Mouse (Mus musculus) ZHBTc4 (cell line): Measurements from ENCODE around the gene Xrcc4.
"Not testable (repeated sequence)": the region's sequence is repeated elsewhere in the genome, so short reads cannot be mapped to it uniquely, and the experiment has no call there.

ENCODE experiments used
- DNase-seq: peaks from one replicate; pipeline ENCODE4 v3.0.0-alpha.2; 2011; ENCODE audit warnings: low read depth, low spot score

The Xrcc4 gene

GRCm38 (mm10) chr13:90088962-90089824 is at the start of gene Xrcc4, which contains the start of gene Tmem167:
Gene Xrcc4, minus strand, starts transcription at chr13:90089608.
Gene Tmem167, plus strand, starts transcription at chr13:90089123.
- DNase-seq: peak; percentile 98

GRCm38 (mm10) chr13:90136156-90136910 is 46.9 kb upstream of the Xrcc4 start:
- no peak for DNase-seq

GRCm38 (mm10) chr13:90111681-90112080 is 22.3 kb upstream of the Xrcc4 start:
- DNase-seq: no peak

DNA sequence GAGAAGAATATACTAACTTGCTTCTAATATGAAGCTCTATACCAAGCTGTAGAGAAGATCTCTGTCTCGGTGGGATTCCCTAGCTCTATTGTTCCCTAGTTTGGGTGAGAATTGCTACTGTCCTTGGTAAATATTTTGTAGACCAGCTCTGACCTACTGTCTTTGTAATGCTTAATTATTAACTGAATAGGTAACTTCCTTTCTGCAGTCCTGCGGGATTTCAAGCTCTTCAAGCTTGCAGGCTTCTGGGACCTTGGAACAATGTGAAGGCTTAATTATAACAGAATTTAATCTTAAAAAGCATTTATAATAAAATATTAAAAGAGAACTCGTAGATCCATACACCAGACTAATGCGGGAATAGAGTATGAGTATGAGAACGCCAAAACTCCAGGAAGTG is 19.3 kb upstream of the Xrcc4 start:
- not testable (repeated sequence) for DNase-seq

DNA sequence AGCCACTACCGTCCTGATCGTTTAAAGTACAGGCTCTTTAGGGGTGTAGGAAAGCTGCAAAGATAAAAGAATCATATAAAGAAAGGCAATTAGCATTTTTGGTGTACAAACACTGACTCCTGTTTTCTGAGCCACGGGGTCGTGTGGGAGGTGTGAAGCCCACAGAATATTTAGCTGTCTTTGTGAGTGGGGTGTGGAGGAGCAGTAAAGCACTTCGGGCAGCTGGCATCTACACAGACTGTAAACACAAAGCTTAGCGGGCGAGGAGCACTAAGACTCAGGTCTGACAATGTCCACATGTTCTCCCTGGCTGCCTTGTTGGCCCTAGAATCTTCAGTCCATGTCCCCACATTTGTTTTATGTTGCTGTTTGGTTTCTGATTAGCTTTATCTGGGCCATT is 16.7 kb upstream of the Xrcc4 start:
- DNase-seq: no peak

- no peak for DNase-seq
These were observed 12.1 kb upstream of the Xrcc4 start for GRCm38 (mm10) chr13:90101514-90101913.

DNA sequence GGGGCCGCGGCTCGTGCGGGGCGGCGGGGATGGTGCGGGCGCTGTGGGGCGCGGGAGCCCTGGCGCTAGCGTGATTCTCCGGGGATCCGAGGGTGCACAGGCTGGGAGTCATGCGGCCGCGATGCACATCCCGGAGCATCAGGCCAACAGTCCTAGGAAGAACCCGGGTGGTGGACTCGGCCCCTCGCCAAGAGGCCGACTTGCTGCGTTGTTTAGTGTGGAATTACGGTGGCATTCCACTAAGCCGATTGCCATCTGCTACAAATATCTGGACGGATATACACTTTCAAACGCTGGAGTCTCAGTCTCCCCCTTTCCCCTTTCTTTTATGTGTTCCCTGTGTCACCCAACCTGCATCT is 396 bp upstream of the Xrcc4 start:
- DNase-seq: no peak

- no peak for DNase-seq
These were observed 27.5 kb downstream of the Xrcc4 start for GRCm38 (mm10) chr13:90061877-90062276.

DNA sequence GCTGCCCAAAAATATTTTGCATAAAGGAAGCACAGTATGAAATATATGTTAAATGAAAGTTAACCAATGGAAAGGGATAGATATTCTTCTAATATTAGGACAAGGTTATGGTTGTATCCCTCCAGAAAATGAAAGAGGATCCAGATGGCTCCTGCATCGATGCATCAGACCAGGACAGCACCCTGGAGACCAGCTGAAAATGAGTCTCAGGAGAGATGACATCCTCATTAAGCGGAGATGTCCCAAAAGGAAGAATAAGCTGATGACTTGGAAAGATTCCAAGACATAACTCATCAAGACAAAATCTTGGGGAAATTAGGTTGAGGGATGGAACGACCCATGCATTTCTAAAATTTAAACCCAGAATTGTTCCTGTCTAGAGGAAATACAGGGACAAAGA is 37.0 kb downstream of the Xrcc4 start:
- DNase-seq: no peak

GRCm38 (mm10) chr13:90051735-90052134 is 37.7 kb downstream of the Xrcc4 start:
- DNase-seq: no peak

DNA sequence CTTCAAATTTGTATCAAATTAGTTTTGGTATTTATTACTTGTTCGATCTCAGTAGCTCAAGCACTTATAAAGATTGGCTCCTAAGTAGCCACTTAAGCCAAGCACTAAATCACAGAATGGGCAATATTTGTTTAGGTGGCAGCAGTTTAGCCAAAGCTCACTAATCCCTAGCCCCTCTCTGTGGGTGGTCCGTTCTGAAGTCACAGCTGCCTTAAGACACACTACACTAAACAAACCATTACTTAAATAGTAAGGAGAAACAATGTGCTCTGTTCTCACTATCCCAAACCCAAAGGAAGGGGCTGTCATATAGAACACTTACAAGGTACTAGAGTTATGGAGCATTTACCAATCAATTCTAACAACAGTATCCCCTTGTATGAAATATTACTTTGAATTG is 49.8 kb downstream of the Xrcc4 start:
- DNase-seq: peak; percentile 6

DNA sequence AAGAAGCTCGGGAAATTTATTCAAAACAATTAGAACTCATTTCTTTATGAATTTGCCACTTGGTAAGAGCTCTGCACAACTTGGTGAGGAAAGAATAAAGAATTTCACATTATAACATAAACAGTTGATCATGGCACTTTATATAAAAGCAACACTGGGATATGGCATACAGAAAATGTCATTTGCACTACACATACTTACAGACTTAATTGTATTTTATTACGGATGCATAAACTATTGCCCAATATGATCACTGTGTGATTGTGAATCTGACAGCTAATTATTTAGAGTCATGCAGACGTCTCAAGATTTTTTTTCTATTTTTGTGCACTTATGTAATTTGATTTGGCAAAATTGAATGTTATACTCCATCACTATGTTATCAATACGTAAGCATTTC is 56.4 kb downstream of the Xrcc4 start:
- DNase-seq: no peak

- DNase-seq: no peak
These were observed 56.9 kb downstream of the Xrcc4 start for GRCm38 (mm10) chr13:90032523-90032922.

DNA sequence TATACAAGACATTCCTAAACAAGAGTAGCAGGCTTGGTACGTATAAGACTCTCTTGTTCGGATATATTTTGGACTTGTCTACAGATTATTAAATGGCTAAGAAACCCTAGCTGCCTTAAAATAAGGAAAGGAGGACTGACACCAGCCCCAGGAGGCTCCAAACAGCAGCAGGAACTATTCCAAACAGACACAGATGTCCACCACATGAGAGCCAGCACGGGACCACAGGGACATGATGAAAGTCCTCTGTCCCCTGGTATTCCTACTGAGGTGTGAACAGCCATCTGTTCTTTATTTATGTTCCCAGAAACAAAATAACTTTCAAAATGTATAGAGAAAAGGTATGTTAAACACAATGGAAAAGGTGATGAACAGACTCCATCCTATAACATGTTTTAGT is 58.5 kb downstream of the Xrcc4 start:
- no peak for DNase-seq

DNA sequence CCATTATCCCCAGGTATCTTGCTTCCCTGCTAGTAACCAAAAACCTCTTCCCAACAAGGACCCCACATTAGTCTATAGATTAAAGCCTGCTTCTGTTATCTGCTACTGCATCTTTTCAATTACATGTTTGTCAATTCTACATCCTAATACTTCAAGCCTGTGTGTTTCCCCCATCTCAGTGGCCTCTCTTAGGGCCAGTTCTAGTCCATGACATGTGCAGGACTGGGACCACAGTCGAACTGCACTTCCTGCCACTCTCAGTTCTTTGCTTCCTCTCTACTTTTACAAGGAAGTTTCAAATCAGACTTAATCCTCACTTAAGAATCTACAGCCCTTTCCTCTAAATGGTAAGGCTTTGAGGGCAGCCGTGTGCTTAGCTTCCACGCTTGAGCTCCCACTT is 76.8 kb downstream of the Xrcc4 start:
- DNase-seq: no peak

DNA sequence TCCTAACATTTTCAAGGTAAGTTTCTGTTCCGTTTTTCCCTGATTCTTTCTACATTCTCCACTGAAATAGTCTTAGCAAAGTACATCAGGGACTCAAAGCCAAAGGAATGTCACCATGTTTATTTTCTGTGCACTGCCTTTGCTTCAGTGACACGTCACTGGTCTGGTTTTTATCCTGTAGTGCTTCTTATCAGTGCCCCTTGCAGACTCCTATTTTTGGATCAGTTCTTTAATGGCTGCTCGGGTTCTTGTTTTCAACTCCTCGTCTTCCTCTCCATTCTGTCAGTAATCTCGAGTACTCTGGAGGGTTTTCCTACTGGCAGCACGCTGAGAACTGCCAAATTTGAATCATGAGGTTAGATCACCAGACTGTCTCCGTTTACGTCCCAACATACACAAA is 77.2 kb downstream of the Xrcc4 start:
- no peak for DNase-seq

- no peak for DNase-seq
These were observed 78.3 kb downstream of the Xrcc4 start for GRCm38 (mm10) chr13:90011129-90011528.

GRCm38 (mm10) chr13:90009786-90010185 is 79.6 kb downstream of the Xrcc4 start:
- DNase-seq: no peak

GRCm38 (mm10) chr13:90005561-90005960 is 83.8 kb downstream of the Xrcc4 start:
- no peak for DNase-seq

GRCm38 (mm10) chr13:89997531-89997930 is 91.9 kb downstream of the Xrcc4 start:
- no peak for DNase-seq

DNA sequence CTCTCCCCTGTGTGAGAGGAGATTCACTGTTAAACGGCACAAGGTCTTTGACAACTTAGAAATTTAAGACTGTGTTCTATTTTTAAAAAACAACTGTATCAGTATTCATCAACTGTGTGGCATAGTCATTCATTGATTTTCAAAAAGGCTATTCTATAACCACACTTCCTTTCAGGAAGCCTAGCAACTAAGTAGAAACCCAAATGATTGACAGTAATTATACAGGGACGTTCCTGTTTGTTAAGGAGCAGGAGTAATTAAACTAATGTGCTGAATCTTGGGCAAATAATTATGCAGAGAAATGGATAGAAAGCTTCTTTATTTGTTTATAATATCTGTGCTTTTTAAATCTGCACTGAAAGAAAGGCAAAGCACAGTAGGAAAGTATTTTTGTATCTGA is 103.3 kb downstream of the Xrcc4 start:
- DNase-seq: no peak

- no peak for DNase-seq
These were observed 118.5 kb downstream of the Xrcc4 start for GRCm38 (mm10) chr13:89970940-89971339.

DNA sequence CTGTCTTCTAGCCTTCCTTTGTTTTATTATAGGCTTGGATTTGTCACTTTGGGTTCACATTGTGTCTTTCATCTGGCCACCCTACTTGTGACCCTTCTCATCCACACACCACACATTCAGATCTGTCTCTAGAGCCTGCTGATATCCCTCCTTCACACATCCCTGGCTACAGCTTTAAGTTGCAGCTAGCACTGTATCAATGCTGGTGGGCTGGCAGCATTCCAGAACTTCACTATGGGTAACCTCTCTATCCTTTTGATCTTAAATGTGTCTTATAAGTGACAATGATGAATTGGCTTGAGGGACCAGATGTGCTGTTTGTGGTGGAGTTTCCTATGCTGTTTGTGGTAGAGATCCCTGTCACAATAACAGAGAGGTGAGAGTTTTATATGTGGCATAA is 120.7 kb downstream of the Xrcc4 start:
- no peak for DNase-seq
